Mouse (Mus musculus) large intestine, adult 2 months (tissue): ENCODE results near the gene Gm11060. TPM values are rescaled to one million over a fixed set of nuclear protein-coding genes. Genes with fewer than 3 reads are reported as not detected.

Experiments used
- DNase-seq: peaks from one replicate; pipeline ENCODE4 v3.0.0-alpha.2; 2012; ENCODE audit warnings: low read depth, low spot score
- WGBS: fragments of 180-500 bp; shearing (Covaris S2); methylation state at CpG from one replicate; pipeline ENCODE4 v1.1.7; 2018; 5-methylcytosine and 5-hydroxymethylcytosine counted together
- polyA plus RNA-seq: library from polyadenylated mRNA; depleted of rRNA; stranded (reverse); fragments of >200 nt; gene quantifications from 2 replicates; pipeline ENCODE4 v1.2.3, GENCODE M21; 2012; rRNA removed

Gm11060 gene
- polyA plus RNA-seq, 1 experiment, result not detected

- WGBS, result 5% methylated on average over 43 of the region's 43 CpGs
- no peak for DNase-seq
These were observed 41.3 kb downstream of the Gm11060 start for GRCm38 (mm10) chr2:105132933-105133795.

DNA sequence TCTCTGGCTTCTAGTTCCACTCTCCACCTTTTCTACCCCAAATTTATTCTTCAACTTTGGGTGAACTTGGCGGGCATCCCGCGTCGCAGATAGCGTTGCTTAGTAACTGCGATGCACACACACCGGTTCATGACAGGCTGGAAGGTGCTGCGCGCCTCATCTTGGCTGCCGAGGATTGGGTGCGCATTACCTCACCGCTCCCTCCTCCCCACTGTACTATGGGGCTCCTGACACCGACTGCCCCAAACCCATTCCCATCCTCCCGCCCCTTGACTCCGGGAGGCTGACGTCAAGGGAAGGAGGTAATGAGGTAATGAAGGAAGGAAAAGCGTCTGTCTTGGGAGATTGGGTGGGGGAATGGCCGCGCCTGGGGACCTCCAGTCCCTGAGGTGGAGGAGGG is 42.5 kb downstream of the Gm11060 start:
- WGBS, result 2% methylated on average over 19 of the region's 19 CpGs
- DNase-seq, result no peak

- 59% methylated on average over 7 of the region's 7 CpGs for WGBS
These were observed 47.7 kb downstream of the Gm11060 start for GRCm38 (mm10) chr2:105139471-105139870.

DNA sequence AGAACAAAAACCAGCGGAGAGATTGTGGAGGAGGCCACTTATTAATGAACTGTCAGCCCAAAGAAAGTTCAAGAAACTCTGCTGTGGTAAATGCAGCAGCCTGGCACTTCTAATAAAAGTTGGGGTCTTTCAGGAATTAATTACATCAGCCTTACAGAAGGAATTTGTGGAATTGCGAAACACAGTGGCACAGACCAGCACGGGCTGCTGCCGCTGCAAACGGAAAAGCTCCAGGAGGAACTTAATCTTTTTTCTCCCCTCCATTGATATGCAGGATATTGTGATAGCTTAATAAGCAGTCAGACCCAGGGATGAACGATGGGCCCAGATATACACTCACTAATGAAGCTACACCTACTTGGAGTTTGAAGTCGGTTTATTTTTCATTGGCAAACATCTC is 49.6 kb downstream of the Gm11060 start:
- no peak for DNase-seq
- WGBS, result 63% methylated on average over 7 of the region's 7 CpGs

More at GRCm38 (mm10) chr2:105139471-105139870, 47.7 kb downstream of the Gm11060 start:
- DNase-seq, result no peak

Other genes starting within 250 kb of the Gm11060 start
- gene Prrg4, start 242.1 kb upstream of the Gm11060 start, polyA plus RNA-seq, result 0.29 and 0.56 TPM in 2 replicates
- not detected in 2 replicates for gene Ccdc73, start 224.2 kb upstream of the Gm11060 start, polyA plus RNA-seq
- 32.2 and 32.8 TPM in 2 replicates for gene Eif3m, start 74.9 kb upstream of the Gm11060 start, polyA plus RNA-seq
- 0.71 and 1.9 TPM in 2 replicates for gene Wt1, start 34.5 kb downstream of the Gm11060 start, polyA plus RNA-seq
- 0.51 and 0.99 TPM in 2 replicates for gene Them7, start 132.3 kb downstream of the Gm11060 start, polyA plus RNA-seq